ENCODE assay signal across 12 mouse cellular contexts in genomic region chr7:49525348-49526100, GRCm38 (mm10).
DNase-seq lines count a peak whose midpoint lies in the region; ATAC-seq and TF ChIP-seq lines count a peak whose summit lies in the region.
"Had no signal": no experiment of that assay in that cellular context is flagged by ENCODE, and none has a peak within 500 bp of the region (broad histone marks: within the 10 kb centered on the region; RNA-seq: fewer than 3 reads in every experiment).

No protein-coding gene starts in this region.

- ATAC-seq in hindbrain, embryonic 11.5 days (ENCODE audit: low FRiP score): no peak
- peak; percentile 58 for ATAC-seq in liver, postnatal 0 days
- no peak for ATAC-seq in liver, embryonic 12.5 days
- ATAC-seq in embryonic facial prominence, embryonic 15.5 days (ENCODE audit: insufficient number of reproducible peaks, low FRiP score, low TSS enrichment, low read depth): no peak
- ATAC-seq: forebrain, embryonic 16.5 days had no signal

- TF ChIP-seq EP300 in liver, postnatal 0 days (IDR thresholded peaks at IDR 0.05; ENCODE audit: low read depth): no peak

- H3K4me3 ChIP-seq in hindbrain, embryonic 10.5 days: no peak overlapping the region
- no peak overlapping the region for H3K4me3 ChIP-seq in hindbrain, embryonic 11.5 days (ENCODE audit: low read depth, low read length)
- H3K4me3 ChIP-seq in liver, postnatal 0 days (ENCODE audit: low read depth, low read length): no peak overlapping the region
- H3K4me3 ChIP-seq in liver, embryonic 12.5 days: no peak overlapping the region
- 0 out of 2 replicates have a peak overlapping the region, but pooled peaks have one; percentile 2 for H3K4me3 ChIP-seq in embryonic facial prominence, embryonic 15.5 days (replicated peaks)

- no peak for DNase-seq in hindbrain, embryonic 10.5 days (ENCODE audit: low spot score)
- no peak for DNase-seq in hindbrain, embryonic 11.5 days (ENCODE audit: low spot score)
- DNase-seq in liver, postnatal 0 days: no peak
- DNase-seq in brain, adult 2 months (ENCODE audit: low read depth, low spot score): peak; percentile 29
- DNase-seq in MN1 (ENCODE audit: low spot score): no peak
- DNase-seq in cerebellum, adult 9-10 months: no peak
- DNase-seq: right cerebral cortex, postnatal 14 days; thymus, adult 18-20 months had no signal

- H3K4me2 ChIP-seq in hindbrain, embryonic 11.5 days (replicated peaks; ENCODE audit: low read depth, low read length): no peak overlapping the region
- H3K4me2 ChIP-seq in liver, postnatal 0 days (ENCODE audit: low read depth, low read length): peak overlapping the region; percentile 30
- no peak overlapping the region for H3K4me2 ChIP-seq in liver, embryonic 12.5 days
- 0 out of 2 replicates have a peak overlapping the region, but pooled peaks have one; percentile 0 for H3K4me2 ChIP-seq in embryonic facial prominence, embryonic 15.5 days (replicated peaks)
- H3K4me2 ChIP-seq: liver, embryonic 11.5 days had no signal

- no peaks in the 10 kb centered on the region for H3K9me3 ChIP-seq in hindbrain, embryonic 10.5 days
- no peaks in the 10 kb centered on the region for H3K9me3 ChIP-seq in hindbrain, embryonic 11.5 days (ENCODE audit: control insufficient read depth, low read length)
- no peaks in the 10 kb centered on the region for H3K9me3 ChIP-seq in liver, postnatal 0 days (ENCODE audit: low read length)
- no peaks in the 10 kb centered on the region for H3K9me3 ChIP-seq in liver, embryonic 12.5 days (replicated peaks)
- no peaks in the 10 kb centered on the region for H3K9me3 ChIP-seq in embryonic facial prominence, embryonic 15.5 days (replicated peaks)

- no peaks in the 10 kb centered on the region for H3K36me3 ChIP-seq in hindbrain, embryonic 10.5 days
- no peaks in the 10 kb centered on the region for H3K36me3 ChIP-seq in hindbrain, embryonic 11.5 days (ENCODE audit: control insufficient read depth, insufficient read depth, low read length)
- H3K36me3 ChIP-seq in liver, postnatal 0 days (replicated peaks; ENCODE audit: insufficient read depth, low read length): no peaks in the 10 kb centered on the region
- no peaks in the 10 kb centered on the region for H3K36me3 ChIP-seq in liver, embryonic 12.5 days
- H3K36me3 ChIP-seq in embryonic facial prominence, embryonic 15.5 days: no peaks in the 10 kb centered on the region

- TF ChIP-seq CTCF in liver, postnatal 0 days (IDR thresholded peaks at IDR 0.05; ENCODE audit: low read depth): no peak

- H3K27ac ChIP-seq in hindbrain, embryonic 10.5 days: peak overlapping the region; percentile 67
- H3K27ac ChIP-seq in hindbrain, embryonic 11.5 days (ENCODE audit: low read depth, low read length): no peak overlapping the region
- H3K27ac ChIP-seq in liver, postnatal 0 days (ENCODE audit: low read depth): peak overlapping the region; percentile 69
- no peak overlapping the region for H3K27ac ChIP-seq in liver, embryonic 12.5 days
- H3K27ac ChIP-seq in embryonic facial prominence, embryonic 15.5 days (replicated peaks): no peak overlapping the region

- H3K27me3 ChIP-seq in hindbrain, embryonic 10.5 days (ENCODE audit: insufficient read depth, poor library complexity, severe bottlenecking): peaks cover 16% of the 10 kb centered on the region
- H3K27me3 ChIP-seq in hindbrain, embryonic 11.5 days (ENCODE audit: control insufficient read depth, insufficient read depth, low read length): no peaks in the 10 kb centered on the region
- H3K27me3 ChIP-seq in liver, postnatal 0 days (ENCODE audit: insufficient read depth, low read length): no peaks in the 10 kb centered on the region
- H3K27me3 ChIP-seq in liver, embryonic 12.5 days (replicated peaks): peaks cover 27% of the 10 kb centered on the region
- no peaks in the 10 kb centered on the region for H3K27me3 ChIP-seq in embryonic facial prominence, embryonic 15.5 days

- peaks cover 78% of the 10 kb centered on the region for H3K4me1 ChIP-seq in hindbrain, embryonic 10.5 days (replicated peaks)
- H3K4me1 ChIP-seq in hindbrain, embryonic 11.5 days (replicated peaks; ENCODE audit: control insufficient read depth, insufficient read depth, low read length): peaks cover 11% of the 10 kb centered on the region; the same call in 1 of the 2 replicates
- H3K4me1 ChIP-seq in liver, postnatal 0 days (ENCODE audit: insufficient read depth): peaks cover 30% of the 10 kb centered on the region
- H3K4me1 ChIP-seq in liver, embryonic 12.5 days: peaks cover 40% of the 10 kb centered on the region
- H3K4me1 ChIP-seq in embryonic facial prominence, embryonic 15.5 days: peaks cover 59% of the 10 kb centered on the region

- WGBS in hindbrain, embryonic 10.5 days: 54% methylated on average over 11 of the region's 11 CpGs
- 64% methylated on average over 11 of the region's 11 CpGs for WGBS in hindbrain, embryonic 11.5 days
- WGBS in liver, postnatal 0 days (ENCODE audit: insufficient replicate concordance): 60% methylated on average over 11 of the region's 11 CpGs
- 69% methylated on average over 11 of the region's 11 CpGs for WGBS in liver, embryonic 12.5 days (ENCODE audit: insufficient replicate concordance)
- 40% methylated on average over 11 of the region's 11 CpGs for WGBS in embryonic facial prominence, embryonic 15.5 days

- no peak overlapping the region for H3K9ac ChIP-seq in hindbrain, embryonic 11.5 days (ENCODE audit: low read depth, low read length)
- 0 out of 2 replicates have a peak overlapping the region, but pooled peaks have one; percentile 42 for H3K9ac ChIP-seq in liver, postnatal 0 days (replicated peaks)
- no peak overlapping the region for H3K9ac ChIP-seq in liver, embryonic 12.5 days
- no peak overlapping the region for H3K9ac ChIP-seq in embryonic facial prominence, embryonic 15.5 days

Comparison
In these comparisons a context has a peak if more than half of its experiments do, and no peak if none do; other contexts are left out.
1. H3K27ac ChIP-seq: peak in hindbrain, embryonic 10.5 days (single experiment) and liver, postnatal 0 days (single experiment); none in hindbrain, embryonic 11.5 days (single experiment), liver, embryonic 12.5 days (single experiment) and embryonic facial prominence, embryonic 15.5 days (single experiment).
2. H3K4me2 ChIP-seq: peak in liver, postnatal 0 days (single experiment) and embryonic facial prominence, embryonic 15.5 days (single experiment); none in hindbrain, embryonic 11.5 days (single experiment) and liver, embryonic 12.5 days (single experiment).